Mouse (Mus musculus): Measurements from ENCODE around the gene Rnf115.

DNA sequence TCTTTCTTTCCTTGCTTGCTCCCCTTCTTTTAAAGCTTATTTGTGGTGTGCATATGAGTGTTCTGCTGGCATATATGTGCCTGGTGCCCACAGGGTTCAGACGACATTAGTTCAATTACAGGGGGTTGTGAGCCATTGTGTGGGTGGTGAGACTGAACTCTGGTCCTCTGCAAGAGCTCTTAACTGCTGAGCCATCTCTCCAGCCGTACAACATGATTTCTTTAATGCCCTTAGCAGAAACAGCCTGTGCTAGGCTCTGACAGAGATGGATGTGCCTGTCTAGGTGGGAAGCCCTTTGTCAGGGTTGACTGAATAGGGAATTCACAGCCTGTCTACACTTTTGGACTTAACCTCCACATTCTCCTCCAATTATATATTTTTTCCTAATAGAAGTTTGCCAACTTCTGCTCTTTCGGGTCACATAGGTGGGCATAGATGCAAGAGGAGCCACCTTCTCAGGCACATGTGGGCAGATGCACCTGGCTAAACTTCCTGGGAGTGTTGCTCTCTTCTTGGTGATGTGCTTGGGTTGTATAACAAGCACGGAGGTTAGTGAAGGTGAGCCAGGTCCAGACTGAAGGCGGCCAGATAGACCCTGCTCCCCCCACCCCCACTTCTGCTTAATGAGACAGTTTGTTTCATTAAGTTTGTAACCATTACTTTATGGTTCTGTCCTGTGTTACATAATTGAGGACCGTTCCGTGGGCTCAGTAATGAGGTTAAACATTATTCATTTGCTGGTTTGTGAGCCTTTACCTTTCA lies 107.3 kb downstream of the Rnf115 start:
- TF ChIP-seq POLR2A (IDR thresholded peaks at IDR 0.05; ENCODE audit: insufficient read depth, low read depth, low read length) (no peak), EP300 (IDR thresholded peaks at IDR 0.05; ENCODE audit: insufficient read depth, low read depth, low read length) (no peak), CTCF (IDR thresholded peaks at IDR 0.05) (no peak)

All from heart, adult 2 months (tissue).